Mouse (Mus musculus): ENCODE results near the gene Galnt18. TPM values are rescaled to one million over a fixed set of nuclear protein-coding genes. Genes with fewer than 3 reads are reported as not detected.

Gene Galnt18
- polyA plus RNA-seq, 1 experiment from 2014 or later: 20.5 TPM

- no peak overlapping the region for H3K4me3 ChIP-seq (ENCODE audit: low read depth, low read length)
- H3K27me3 ChIP-seq (ENCODE audit: control insufficient read depth, insufficient read depth, low read length): no peaks in the 10 kb centered on the region
- peak overlapping the region; percentile 86 for H3K27ac ChIP-seq (replicated peaks)
- no peaks in the 10 kb centered on the region for H3K36me3 ChIP-seq (ENCODE audit: control insufficient read depth, insufficient read depth, low read length)
- no peak for TF ChIP-seq EP300 (optimal IDR thresholded peaks at IDR 0.05)
- TF ChIP-seq CTCF (IDR thresholded peaks at IDR 0.05; ENCODE audit: low read depth): no peak
- ATAC-seq (ENCODE audit: low FRiP score, low TSS enrichment) (no peak), DNase-seq (ENCODE audit: low spot score) (peak; percentile 29)
- no peak overlapping the region for H3K4me2 ChIP-seq (replicated peaks; ENCODE audit: low read depth)
- H3K9ac ChIP-seq (ENCODE audit: low read length): peak overlapping the region; percentile 23
- no peaks in the 10 kb centered on the region for H3K9me3 ChIP-seq (ENCODE audit: control insufficient read depth, low read length)
- no peaks in the 10 kb centered on the region; the same call in none of the 2 replicates for H3K4me1 ChIP-seq (replicated peaks; ENCODE audit: control insufficient read depth, insufficient read depth)
- 50% methylated on average over 8 of the region's 8 CpGs for WGBS
Observed at GRCm38 (mm10) chr7:111720511-111721307, 59.1 kb downstream of the Galnt18 start.

- no peak overlapping the region; the same call in 1 of the 2 replicates for H3K27ac ChIP-seq (replicated peaks)
- no peaks in the 10 kb centered on the region; the same call in none of the 2 replicates for H3K4me1 ChIP-seq (replicated peaks; ENCODE audit: control insufficient read depth, insufficient read depth)
- H3K27me3 ChIP-seq (ENCODE audit: control insufficient read depth, insufficient read depth, low read length): no peaks in the 10 kb centered on the region
- ATAC-seq (ENCODE audit: low FRiP score, low TSS enrichment) (peak; percentile 41; the same call in 1 of the 2 replicates), DNase-seq (ENCODE audit: low spot score) (peak; percentile 21)
- no peak overlapping the region for H3K4me2 ChIP-seq (replicated peaks; ENCODE audit: low read depth)
- H3K9ac ChIP-seq (ENCODE audit: low read length): no peak overlapping the region
- 32% methylated on average over 4 of the region's 4 CpGs for WGBS
- TF ChIP-seq EP300 (optimal IDR thresholded peaks at IDR 0.05): no peak
- no peak for TF ChIP-seq CTCF (IDR thresholded peaks at IDR 0.05; ENCODE audit: low read depth)
- H3K4me3 ChIP-seq (ENCODE audit: low read depth, low read length): no peak overlapping the region
- no peaks in the 10 kb centered on the region for H3K9me3 ChIP-seq (ENCODE audit: control insufficient read depth, low read length)
- no peaks in the 10 kb centered on the region for H3K36me3 ChIP-seq (ENCODE audit: control insufficient read depth, insufficient read depth, low read length)
Observed at GRCm38 (mm10) chr7:111718900-111719299, 60.9 kb downstream of the Galnt18 start.

- no peaks in the 10 kb centered on the region for H3K36me3 ChIP-seq (ENCODE audit: control insufficient read depth, insufficient read depth, low read length)
- WGBS: 67% methylated on average over 5 of the region's 5 CpGs
- H3K4me1 ChIP-seq (replicated peaks; ENCODE audit: control insufficient read depth, insufficient read depth): no peaks in the 10 kb centered on the region; the same call in 1 of the 2 replicates
- no peak overlapping the region for H3K9ac ChIP-seq (ENCODE audit: low read length)
- ATAC-seq (ENCODE audit: low FRiP score, low TSS enrichment) (no peak), DNase-seq (ENCODE audit: low spot score) (no peak)
- TF ChIP-seq CTCF (IDR thresholded peaks at IDR 0.05; ENCODE audit: low read depth) (no peak), EP300 (optimal IDR thresholded peaks at IDR 0.05) (no peak)
- H3K27me3 ChIP-seq (ENCODE audit: control insufficient read depth, insufficient read depth, low read length): no peaks in the 10 kb centered on the region
- H3K27ac ChIP-seq (replicated peaks): no peak overlapping the region
- no peaks in the 10 kb centered on the region for H3K9me3 ChIP-seq (ENCODE audit: control insufficient read depth, low read length)
- H3K4me2 ChIP-seq (replicated peaks; ENCODE audit: low read depth): no peak overlapping the region
- H3K4me3 ChIP-seq (ENCODE audit: low read depth, low read length): no peak overlapping the region
Observed at GRCm38 (mm10) chr7:111714639-111715360, 65.0 kb downstream of the Galnt18 start.

GRCm38 (mm10) chr7:111713828-111714600, 65.8 kb downstream of the Galnt18 start:
- TF ChIP-seq CTCF (IDR thresholded peaks at IDR 0.05; ENCODE audit: low read depth) (no peak), EP300 (optimal IDR thresholded peaks at IDR 0.05) (no peak)
- Histone ChIP-seq H3K36me3 (ENCODE audit: control insufficient read depth, insufficient read depth, low read length) (no peaks in the 10 kb centered on the region), H3K27ac (replicated peaks) (no peak overlapping the region), H3K4me2 (replicated peaks; ENCODE audit: low read depth) (no peak overlapping the region), H3K9ac (ENCODE audit: low read length) (no peak overlapping the region), H3K4me1 (replicated peaks; ENCODE audit: control insufficient read depth, insufficient read depth) (no peaks in the 10 kb centered on the region; the same call in 1 of the 2 replicates), H3K27me3 (ENCODE audit: control insufficient read depth, insufficient read depth, low read length) (no peaks in the 10 kb centered on the region), H3K4me3 (ENCODE audit: low read depth, low read length) (no peak overlapping the region), H3K9me3 (ENCODE audit: control insufficient read depth, low read length) (no peaks in the 10 kb centered on the region)
- 68% methylated on average over 3 of the region's 3 CpGs for WGBS
- ATAC-seq (ENCODE audit: low FRiP score, low TSS enrichment) (no peak), DNase-seq (ENCODE audit: low spot score) (no peak)

GRCm38 (mm10) chr7:111712797-111713196, 67.0 kb downstream of the Galnt18 start:
- TF ChIP-seq CTCF (IDR thresholded peaks at IDR 0.05; ENCODE audit: low read depth): no peak
- TF ChIP-seq EP300 (optimal IDR thresholded peaks at IDR 0.05): no peak
- Histone ChIP-seq H3K4me3 (ENCODE audit: low read depth, low read length) (no peak overlapping the region), H3K27ac (replicated peaks) (no peak overlapping the region), H3K9me3 (ENCODE audit: control insufficient read depth, low read length) (no peaks in the 10 kb centered on the region), H3K4me1 (replicated peaks; ENCODE audit: control insufficient read depth, insufficient read depth) (no peaks in the 10 kb centered on the region; the same call in 1 of the 2 replicates), H3K4me2 (replicated peaks; ENCODE audit: low read depth) (no peak overlapping the region), H3K9ac (ENCODE audit: low read length) (no peak overlapping the region), H3K27me3 (ENCODE audit: control insufficient read depth, insufficient read depth, low read length) (no peaks in the 10 kb centered on the region), H3K36me3 (ENCODE audit: control insufficient read depth, insufficient read depth, low read length) (no peaks in the 10 kb centered on the region)
- DNase-seq (ENCODE audit: low spot score) (no peak), ATAC-seq (ENCODE audit: low FRiP score, low TSS enrichment) (no peak)
- WGBS: 81% methylated on average over 4 of the region's 4 CpGs
